Mouse (Mus musculus) naive thymus-derived CD4-positive, alpha-beta T cell, adult 2 months (primary cell): ENCODE results near the gene Gm20388.

Experiments
- DNase-seq: peaks from one replicate; pipeline ENCODE4 v3.0.0-alpha.2; 2011; ENCODE audit warnings: low read depth

The Gm20388 gene

DNA sequence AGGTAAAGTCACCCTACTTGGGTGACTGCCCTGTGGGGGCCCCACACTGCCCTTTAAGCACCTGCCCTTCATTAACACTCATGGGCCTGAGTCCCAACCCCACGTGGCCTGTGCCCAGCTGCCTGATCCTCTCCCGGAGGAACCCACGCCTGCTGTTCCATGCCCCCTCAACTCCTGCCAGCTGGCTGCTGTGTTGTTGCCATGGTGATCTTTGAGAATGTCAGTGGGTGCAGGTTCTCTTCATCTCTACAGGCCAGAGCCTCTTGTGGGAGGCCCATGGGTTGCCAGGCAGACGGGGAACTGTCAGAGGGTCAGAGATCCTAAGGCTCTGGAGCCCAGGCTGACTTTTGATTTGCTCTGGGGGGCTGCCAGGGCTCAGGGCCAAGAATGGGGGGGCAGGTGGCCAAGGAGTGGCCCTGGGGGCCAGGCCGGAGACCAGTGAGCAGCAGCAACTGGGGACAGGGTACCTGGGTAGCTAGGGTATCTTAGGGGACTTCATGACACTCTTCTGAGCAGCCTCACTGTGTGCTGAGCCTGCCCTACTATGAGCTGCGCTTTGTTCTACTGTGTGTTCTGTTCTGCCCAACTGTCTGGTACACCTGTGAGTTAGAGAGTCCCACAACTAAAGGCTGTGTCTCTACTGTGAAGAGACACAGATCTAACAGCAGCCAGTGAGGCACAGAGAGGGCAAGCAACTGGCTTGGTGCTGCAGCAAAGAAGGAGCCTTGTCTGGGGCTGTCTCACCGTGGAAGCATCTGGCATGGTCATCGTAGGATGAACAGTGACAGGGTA is 381.9 kb downstream of the Gm20388 start:
- no peak for DNase-seq

GRCm38 (mm10) chr8:120293421-120294357 is 383.0 kb downstream of the Gm20388 start:
- DNase-seq, result no peak

GRCm38 (mm10) chr8:120294982-120295870 is 384.6 kb downstream of the Gm20388 start:
- no peak for DNase-seq

DNA sequence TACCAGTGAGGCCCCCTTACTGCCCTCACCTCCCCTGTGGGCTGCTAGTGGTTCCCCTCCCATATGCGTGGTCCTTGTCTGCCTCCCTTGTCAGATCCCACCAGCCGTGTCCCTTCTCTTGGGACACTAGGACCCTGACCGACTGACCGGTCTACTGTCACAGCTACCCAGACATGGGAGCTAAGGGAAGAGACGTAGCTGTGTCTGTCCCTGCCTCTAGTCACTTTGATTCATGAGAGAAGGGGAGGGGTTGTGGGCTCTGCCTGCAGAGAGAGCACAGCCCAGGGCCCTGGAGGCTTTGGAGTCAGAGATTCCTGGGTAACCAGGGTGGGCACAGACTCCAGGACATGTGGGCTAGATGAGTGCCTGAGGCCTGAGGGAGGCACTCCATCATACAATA is 386.4 kb downstream of the Gm20388 start:
- DNase-seq, result no peak

GRCm38 (mm10) chr8:120298601-120299532 is 388.2 kb downstream of the Gm20388 start:
- no peak for DNase-seq

DNA sequence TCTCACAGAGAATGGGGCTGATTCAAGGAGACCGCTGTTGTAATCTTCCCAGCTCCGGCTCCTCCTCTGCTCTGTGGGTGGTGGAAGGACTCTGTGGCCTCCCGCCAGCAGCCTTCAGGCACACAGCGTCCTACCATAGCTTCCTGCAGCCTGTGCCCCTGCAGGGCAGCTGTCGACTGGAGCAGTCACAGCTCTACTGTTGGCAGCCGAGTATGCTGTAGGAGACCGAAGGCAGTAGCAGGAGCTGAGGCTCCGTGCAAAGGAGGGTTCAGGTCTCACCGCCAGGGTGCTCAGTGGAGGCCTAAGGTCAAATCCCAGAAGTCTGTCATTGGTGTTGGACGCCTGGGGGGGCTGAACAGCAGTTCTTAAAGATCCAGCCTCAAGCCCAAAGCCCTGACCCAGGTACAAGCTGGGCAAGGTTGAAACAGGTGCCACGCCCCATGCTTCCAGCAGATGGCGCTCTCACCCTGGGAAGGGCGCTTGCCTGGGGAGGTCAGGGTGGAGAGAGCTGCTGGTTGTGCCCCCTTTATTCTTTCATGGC is 390.0 kb downstream of the Gm20388 start:
- peak; percentile 77 for DNase-seq

- no peak for DNase-seq
Observed at GRCm38 (mm10) chr8:120302941-120303675, 392.5 kb downstream of the Gm20388 start.

DNA sequence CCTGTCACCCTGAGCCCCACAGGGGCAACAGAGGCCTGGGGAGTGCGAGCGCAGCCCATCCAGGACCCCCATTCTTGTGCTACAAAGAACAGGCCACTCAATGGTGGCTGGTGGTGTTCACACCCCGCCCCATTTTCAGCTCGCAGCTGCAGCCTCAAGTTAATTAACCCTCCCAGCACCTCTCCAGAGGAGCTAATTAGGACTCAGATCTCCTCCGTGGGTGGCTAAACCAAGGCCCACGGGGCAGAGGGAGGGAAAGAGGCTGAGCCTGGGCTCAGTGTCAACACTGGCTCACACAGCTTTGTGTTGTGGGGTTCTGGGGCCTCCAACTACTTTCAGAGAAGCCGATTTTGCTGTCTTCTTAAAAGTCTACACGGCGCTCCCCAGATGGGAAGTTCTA is 393.5 kb downstream of the Gm20388 start:
- DNase-seq, result no peak

GRCm38 (mm10) chr8:120305800-120306385 is 395.3 kb downstream of the Gm20388 start:
- DNase-seq, result no peak

GRCm38 (mm10) chr8:120307103-120307502 is 396.5 kb downstream of the Gm20388 start:
- DNase-seq, result peak; percentile 42

DNA sequence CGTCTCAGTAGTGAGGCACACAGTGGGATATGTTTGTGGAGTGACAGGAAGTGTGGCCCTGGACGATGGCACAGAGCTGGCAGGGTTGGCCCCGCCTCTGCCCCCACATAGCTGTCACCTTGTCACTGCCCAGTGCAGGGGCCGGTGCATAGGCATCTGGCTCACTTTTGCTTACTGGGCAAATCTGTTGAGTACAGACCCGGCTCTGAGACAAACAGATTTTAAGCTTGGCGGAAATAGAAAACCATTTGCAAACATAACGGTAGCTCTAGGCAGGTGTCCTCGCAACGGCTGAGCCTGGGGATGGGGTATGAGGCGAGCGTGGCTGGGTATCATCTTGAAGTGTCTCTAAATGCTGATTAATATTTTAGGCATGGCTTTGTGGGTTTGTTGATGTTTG is 396.9 kb downstream of the Gm20388 start:
- no peak for DNase-seq

GRCm38 (mm10) chr8:120308131-120308530 is 397.5 kb downstream of the Gm20388 start:
- no peak for DNase-seq

- no peak for DNase-seq
Observed at GRCm38 (mm10) chr8:120308553-120308952, 397.9 kb downstream of the Gm20388 start.

DNA sequence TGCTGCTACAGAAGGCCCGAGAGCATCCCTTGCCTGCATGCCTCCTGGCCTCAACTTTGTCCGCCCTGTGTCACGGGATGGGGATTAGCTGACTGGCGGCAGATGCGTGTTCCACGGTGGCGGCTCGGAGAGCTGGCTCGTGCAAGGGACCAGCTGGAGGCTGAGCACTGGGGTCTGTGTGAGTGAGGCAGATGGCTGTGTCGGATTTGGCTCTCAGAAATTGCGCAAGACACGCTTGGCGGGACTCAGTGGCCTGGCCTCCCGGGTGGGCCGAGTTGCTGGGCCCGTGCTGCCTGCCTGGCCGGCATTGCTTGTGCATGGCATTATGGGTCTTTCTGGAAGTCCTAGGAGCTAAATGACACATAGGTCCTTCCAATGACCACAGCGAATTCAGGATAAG is 398.7 kb downstream of the Gm20388 start:
- DNase-seq, result no peak

DNA sequence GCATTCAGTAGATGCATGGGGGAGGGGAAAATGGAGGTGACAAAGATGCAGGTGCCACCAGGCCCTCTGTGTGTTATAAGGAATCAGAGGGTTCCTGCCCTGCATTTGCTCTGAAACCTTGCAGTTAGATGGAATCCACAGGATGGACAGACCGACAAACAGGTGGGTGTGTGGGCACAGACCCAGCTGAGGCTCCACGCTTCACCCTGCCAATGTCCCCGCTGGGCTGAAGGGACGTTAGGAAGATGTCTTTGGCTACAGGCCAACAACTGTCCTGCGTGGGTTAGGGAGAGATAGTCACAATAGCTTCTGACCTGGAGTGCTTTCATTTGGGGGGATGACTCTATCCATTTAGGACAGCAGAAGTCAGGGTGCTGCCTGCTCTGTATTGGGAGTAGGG is 399.4 kb downstream of the Gm20388 start:
- DNase-seq, result no peak

GRCm38 (mm10) chr8:120312452-120312851 is 401.8 kb downstream of the Gm20388 start:
- DNase-seq, result no peak

GRCm38 (mm10) chr8:120313674-120314073 is 403.0 kb downstream of the Gm20388 start:
- no peak for DNase-seq

DNA sequence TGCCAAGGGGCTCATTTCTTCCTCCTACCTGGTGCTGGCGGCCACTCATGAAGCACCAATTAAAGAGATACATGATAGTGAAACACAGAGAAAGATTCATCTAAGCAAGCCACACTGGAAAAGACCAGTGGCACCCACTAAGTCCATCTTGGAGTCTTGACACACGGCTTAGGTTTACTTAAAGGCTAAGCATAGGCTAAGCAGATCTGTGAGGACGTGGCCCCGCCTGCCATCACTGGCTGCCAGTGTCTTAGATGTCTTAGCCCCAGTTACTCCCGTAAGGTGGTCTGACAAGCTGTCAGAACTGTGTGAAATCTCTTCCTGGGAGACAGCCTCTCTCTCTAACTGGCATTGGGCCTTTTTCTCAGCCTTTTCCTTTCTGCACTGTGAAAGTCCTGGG is 404.3 kb downstream of the Gm20388 start:
- DNase-seq, result no peak

- peak; percentile 61 for DNase-seq
Observed at GRCm38 (mm10) chr8:120315644-120316043, 405.0 kb downstream of the Gm20388 start.
